Comparison of ENCODE assay signal across 21 mouse cellular contexts in the genomic region with DNA sequence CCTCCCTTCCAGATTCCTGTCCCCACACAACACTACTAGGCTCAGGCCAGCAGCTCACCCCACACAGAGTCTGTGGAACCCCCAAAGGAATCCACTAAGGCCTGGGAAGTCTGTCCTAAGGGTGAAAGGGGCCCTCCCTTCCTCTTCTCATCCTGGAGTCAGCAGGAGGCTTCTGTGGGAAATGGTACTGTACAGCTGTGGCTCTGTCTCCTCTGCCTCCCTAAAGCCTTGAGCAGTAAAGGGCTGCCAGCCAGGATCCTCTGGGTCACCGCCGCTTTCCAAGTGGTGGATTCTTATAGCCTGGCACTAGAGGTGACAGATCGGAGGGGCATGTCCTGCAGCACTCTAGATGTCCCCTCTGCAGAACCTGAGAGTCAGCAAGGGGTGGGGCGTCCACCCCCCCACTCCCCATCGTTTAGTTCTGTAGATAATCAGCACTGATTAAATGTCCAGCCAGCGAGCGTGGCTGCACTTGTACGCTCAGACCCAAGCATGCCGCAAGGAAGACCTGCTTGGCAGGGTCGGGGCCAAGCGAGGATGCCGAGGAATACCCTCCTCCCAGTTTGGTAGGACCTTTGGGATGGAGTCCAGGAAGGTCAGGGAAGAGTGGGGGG. TPM values are rescaled to one million over a fixed set of nuclear protein-coding genes. Genes with fewer than 3 reads are reported as not detected.
DNase-seq lines count a peak whose midpoint lies in the region; ATAC-seq and TF ChIP-seq lines count a peak whose summit lies in the region.
"Had no signal": no experiment of that assay in that cellular context is flagged by ENCODE, and none has a peak within 500 bp of the region (broad histone marks: within the 10 kb centered on the region; RNA-seq: fewer than 3 reads in every experiment).

No protein-coding gene starts in this region.

- no peak for TF ChIP-seq CTCF in heart, postnatal 0 days (IDR thresholded peaks at IDR 0.05; ENCODE audit: low read depth)

- no peaks in the 10 kb centered on the region for H3K9me3 ChIP-seq in heart, postnatal 0 days (replicated peaks; ENCODE audit: control insufficient read depth, low read length)
- no peaks in the 10 kb centered on the region for H3K9me3 ChIP-seq in hindbrain, embryonic 16.5 days (ENCODE audit: control insufficient read depth, low read length)
- H3K9me3 ChIP-seq: embryonic facial prominence, embryonic 12.5 days; liver, embryonic 13.5 days; lung, embryonic 15.5 days had no signal

- peaks cover 47% of the 10 kb centered on the region for H3K36me3 ChIP-seq in heart, postnatal 0 days (replicated peaks; ENCODE audit: control insufficient read depth, insufficient read depth, low read length)
- H3K36me3 ChIP-seq in hindbrain, embryonic 16.5 days (ENCODE audit: control insufficient read depth, insufficient read depth, low read length) = peaks cover 14% of the 10 kb centered on the region
- H3K36me3 ChIP-seq: liver, embryonic 13.5 days had no signal

- peak; percentile 44 for DNase-seq in gastrocnemius, adult 18-20 months (ENCODE audit: low spot score)
- DNase-seq in gastrocnemius, postnatal 14 days = no peak
- DNase-seq in urinary bladder, postnatal 36 days (ENCODE audit: low spot score in 2 of 2) = peak; percentile 49 to 55
- no peak for DNase-seq in urinary bladder, postnatal 4 days (ENCODE audit: low spot score in 2 of 2)
- peak; percentile 50 for DNase-seq in heart, postnatal 0 days (ENCODE audit: low spot score)
- no peak for DNase-seq in liver
- no peak for DNase-seq in c-Kit-positive CD71-positive TER-119-positive erythroid progenitor cells, embryonic 14.5 days (ENCODE audit: low spot score)
- DNase-seq: cerebellum, adult 18-20 months; gastrocnemius, postnatal 25 days; left cerebral cortex, postnatal 4 days; liver, embryonic 13.5 days; midbrain, embryonic 14.5 days had no signal

- H3K4me2 ChIP-seq in heart, postnatal 0 days (ENCODE audit: low read depth, low read length) = no peak overlapping the region
- no peak overlapping the region for H3K4me2 ChIP-seq in hindbrain, embryonic 16.5 days (ENCODE audit: low read length)
- H3K4me2 ChIP-seq: embryonic facial prominence, embryonic 12.5 days; hindbrain, embryonic 14.5 days; liver, embryonic 13.5 days; lung, embryonic 15.5 days had no signal

- H3K4me3 ChIP-seq in heart, postnatal 0 days (ENCODE audit: low read depth, low read length) = no peak overlapping the region
- H3K4me3 ChIP-seq in hindbrain, embryonic 16.5 days (ENCODE audit: low read length) = no peak overlapping the region
- H3K4me3 ChIP-seq: embryonic facial prominence, embryonic 12.5 days; liver, embryonic 13.5 days; lung, embryonic 15.5 days; myocyte had no signal

- H3K27me3 ChIP-seq in heart, postnatal 0 days (ENCODE audit: control insufficient read depth, insufficient read depth, low read length) = no peaks in the 10 kb centered on the region
- no peaks in the 10 kb centered on the region for H3K27me3 ChIP-seq in hindbrain, embryonic 16.5 days (replicated peaks; ENCODE audit: control insufficient read depth, insufficient read depth, low read length)
- H3K27me3 ChIP-seq: embryonic facial prominence, embryonic 12.5 days; liver, embryonic 13.5 days; lung, embryonic 15.5 days had no signal

- intact Hi-C loops in gastrocnemius, postnatal 14 days (cut with DNase I; ENCODE audit: low total_unique reads) = no loop called here

- peaks cover 29% of the 10 kb centered on the region for H3K4me1 ChIP-seq in heart, postnatal 0 days (ENCODE audit: control insufficient read depth, insufficient read depth)
- no peaks in the 10 kb centered on the region for H3K4me1 ChIP-seq in hindbrain, embryonic 16.5 days (ENCODE audit: control insufficient read depth, insufficient read depth, low read depth, low read length)

- WGBS in heart, postnatal 0 days = 31% methylated on average over 12 of the region's 12 CpGs
- WGBS in hindbrain, embryonic 16.5 days = 77% methylated on average over 12 of the region's 12 CpGs

- no peak for TF ChIP-seq EP300 in heart, postnatal 0 days (IDR thresholded peaks at IDR 0.05; ENCODE audit: low read depth)

- ATAC-seq in heart, postnatal 0 days (ENCODE audit: insufficient read depth, low read depth) = peak; percentile 18; the same call in 1 of the 2 replicates
- no peak for ATAC-seq in hindbrain, embryonic 16.5 days
- ATAC-seq: CD4-positive, CD25-positive, alpha-beta regulatory T cell, adult 4 months; forebrain, embryonic 16.5 days; intestine, embryonic 16.5 days had no signal

- H3K27ac ChIP-seq in heart, postnatal 0 days (ENCODE audit: low read depth) = peak overlapping the region; percentile 52
- H3K27ac ChIP-seq in hindbrain, embryonic 16.5 days (ENCODE audit: low read depth, low read length) = no peak overlapping the region
- H3K27ac ChIP-seq: embryonic facial prominence, embryonic 12.5 days; hindbrain, embryonic 14.5 days; liver, embryonic 13.5 days; lung, embryonic 15.5 days had no signal

- H3K9ac ChIP-seq in heart, postnatal 0 days (replicated peaks; ENCODE audit: low read depth, low read length) = no peak overlapping the region
- no peak overlapping the region for H3K9ac ChIP-seq in hindbrain, embryonic 16.5 days (ENCODE audit: low read depth, low read length)
- H3K9ac ChIP-seq: embryonic facial prominence, embryonic 12.5 days; hindbrain, embryonic 14.5 days; liver, embryonic 13.5 days; lung, embryonic 15.5 days had no signal

RNA-seq across cellular contexts. Expression of gene Mmp15, which starts 21.4 kb away (rescaled TPM):
- total RNA-seq in gastrocnemius, adult 18-20 months (2021) = 10 to 100 TPM; 16.8 to 17.8 TPM
- 10 to 100 TPM; 21.3 to 35.9 TPM for total RNA-seq in gastrocnemius, postnatal 14 days (2021)
- total RNA-seq in heart, postnatal 0 days (2014; rRNA removed; ENCODE audit: low replicate concordance) = 132 and 171 TPM in 2 replicates
- 30.1 and 32.9 TPM in 2 replicates for polyA plus RNA-seq in heart, postnatal 0 days (2015; fragmentation: Nextera tagmentation; extraction: Ambion mirVana)
- 15.7 and 18.4 TPM in 2 replicates for polyA plus RNA-seq in hindbrain, embryonic 16.5 days (2015; fragmentation: Nextera tagmentation; extraction: Ambion mirVana)
- total RNA-seq: MEL had no signal

RNA-seq across cellular contexts. Expression of gene Usb1, which starts 41.4 kb away (rescaled TPM):
- 1 to 10 TPM; 4.8 to 5.7 TPM for total RNA-seq in gastrocnemius, adult 18-20 months (2021)
- 1 to 10 TPM; 6.6 to 7.2 TPM for total RNA-seq in gastrocnemius, postnatal 14 days (2021)
- 37.3 and 49.0 TPM in 2 replicates for total RNA-seq in heart, postnatal 0 days (2014; rRNA removed; ENCODE audit: low replicate concordance)
- polyA plus RNA-seq in heart, postnatal 0 days (2015; fragmentation: Nextera tagmentation; extraction: Ambion mirVana) = 28.8 and 29.6 TPM in 2 replicates
- polyA plus RNA-seq in hindbrain, embryonic 16.5 days (2015; fragmentation: Nextera tagmentation; extraction: Ambion mirVana) = 35.7 and 39.8 TPM in 2 replicates

RNA-seq across cellular contexts. Expression of gene Zfp319, which starts 41.7 kb away (rescaled TPM):
- total RNA-seq in gastrocnemius, adult 18-20 months (2021) = 1 to 10 TPM; 2.8 to 3.2 TPM
- total RNA-seq in gastrocnemius, postnatal 14 days (2021) = 1 to 10 TPM; 5.4 to 6.1 TPM
- 7.0 and 7.8 TPM in 2 replicates for total RNA-seq in heart, postnatal 0 days (2014; rRNA removed; ENCODE audit: low replicate concordance)
- polyA plus RNA-seq in heart, postnatal 0 days (2015; fragmentation: Nextera tagmentation; extraction: Ambion mirVana) = 3.0 and 3.6 TPM in 2 replicates
- polyA plus RNA-seq in hindbrain, embryonic 16.5 days (2015; fragmentation: Nextera tagmentation; extraction: Ambion mirVana) = 12.1 and 15.8 TPM in 2 replicates

Comparison
In these comparisons a context has a peak if more than half of its experiments do, and no peak if none do; other contexts are left out.
1. DNase-seq: peak in gastrocnemius, adult 18-20 months (single experiment), urinary bladder, postnatal 36 days (2 of 2) and heart, postnatal 0 days (single experiment); none in gastrocnemius, postnatal 14 days (single experiment), urinary bladder, postnatal 4 days (0 of 2), liver (single experiment) and c-Kit-positive CD71-positive TER-119-positive erythroid progenitor cells, embryonic 14.5 days (single experiment).